Mouse (Mus musculus) hindbrain, postnatal 0 days (tissue): ENCODE data around the gene Kif14. TPM values are rescaled to one million over a fixed set of nuclear protein-coding genes. Genes with fewer than 3 reads are reported as not detected.
A peak's percentile ranks its signal among the peaks of the same experiment; 100 is the strongest.

Experiments
- ATAC-seq: fragments of 200-750 bp; cut with Nextera tagmentation; 2 replicates; pipeline ENCODE4 v1.8.0; 2017; ENCODE audit warnings: mild to moderate bottlenecking, moderate TSS enrichment, moderate library complexity
- DNase-seq: peaks from one replicate; pipeline ENCODE4 v3.0.0-alpha.2; 2015; ENCODE audit warnings: low spot score
- H3K27ac ChIP-seq: fragments of 300-500 bp; sonication (generic); 2 replicates; pipeline ENCODE4 v1.5.1; 2014; ENCODE audit warnings: mild to moderate bottlenecking
- H3K27me3 ChIP-seq: fragments of 300-500 bp; sonication (generic); 2 replicates; pipeline ENCODE4 v1.6.1; 2014; ENCODE audit warnings: low read length, mixed read lengths; ENCODE audit not compliant: insufficient read depth
- H3K36me3 ChIP-seq: fragments of 300-500 bp; sonication (generic); 2 replicates; pipeline ENCODE4 v1.6.1; 2014; ENCODE audit warnings: low read length, mixed read lengths; ENCODE audit not compliant: insufficient read depth
- H3K4me1 ChIP-seq: fragments of 300-500 bp; sonication (generic); 2 replicates; pipeline ENCODE4 v1.6.1; 2014; ENCODE audit warnings: antibody characterized with exemption, low read length, mixed read lengths; ENCODE audit not compliant: insufficient read depth
- H3K4me2 ChIP-seq: fragments of 300-500 bp; sonication (generic); 2 replicates; pipeline ENCODE4 v1.6.1; 2014; ENCODE audit warnings: low read depth, mild to moderate bottlenecking, low read length, moderate library complexity, mixed read lengths
- H3K4me3 ChIP-seq: fragments of 300-500 bp; sonication (generic); 2 replicates; pipeline ENCODE4 v1.5.1; 2014; ENCODE audit warnings: low read length
- H3K9ac ChIP-seq: fragments of 300-500 bp; sonication (generic); replicated peaks from 2 replicates; pipeline ENCODE4 v1.6.1; 2014; ENCODE audit warnings: mild to moderate bottlenecking, low read length, moderate library complexity, mixed read lengths
- H3K9me3 ChIP-seq: fragments of 300-500 bp; sonication (generic); 2 replicates; pipeline ENCODE4 v1.6.1; 2016; ENCODE audit warnings: low read length, mixed read lengths
- CTCF ChIP-seq: IDR thresholded peaks from 2 replicates; pipeline ENCODE4 v1.5.1; 2016; ENCODE audit warnings: antibody characterized with exemption, control low read depth, low read depth
- WGBS: fragments of 180-500 bp; shearing (Covaris S2); extraction: QIAGEN DNeasy Blood & Tissue Kit; methylation state at CpG from one replicate; pipeline ENCODE4 v1.1.7; 2014; 5-methylcytosine and 5-hydroxymethylcytosine counted together
- polyA plus RNA-seq: library from polyadenylated mRNA; unstranded; fragments of >200 nt; fragmentation: Nextera tagmentation; extraction: Ambion mirVana; gene quantifications from 2 replicates; pipeline ENCODE4 v1.2.1, GENCODE M21; 2015
- total RNA-seq: library from RNA; depleted of rRNA; stranded (reverse); fragments of >200 nt; gene quantifications from 2 replicates; pipeline ENCODE4 v1.2.3, GENCODE M21; 2014

The Kif14 gene
- total and polyA plus RNA-seq, 2 experiments from 2014 or later = 1.1 to 3.4 TPM

GRCm38 (mm10) chr1:136559774-136560173 lies 93.6 kb downstream of the Kif14 start:
- Histone ChIP-seq H3K4me1 (0 out of 2 replicates have a peak, but pooled peaks cover 5% of the 10 kb centered on the region), H3K9ac (no peak overlapping the region), H3K27me3 (no peaks in the 10 kb centered on the region), H3K4me3 (no peak overlapping the region), H3K4me2 (no peak overlapping the region), H3K36me3 (no peaks in the 10 kb centered on the region), H3K9me3 (no peaks in the 10 kb centered on the region), H3K27ac (no peak overlapping the region)
- 80% methylated on average over 9 of the region's 9 CpGs for WGBS
- ATAC-seq (no peak), DNase-seq (no peak)
- no peak for TF ChIP-seq CTCF

- Histone ChIP-seq H3K4me3 (no peak overlapping the region), H3K4me2 (no peak overlapping the region), H3K4me1 (no peaks in the 10 kb centered on the region), H3K9me3 (no peaks in the 10 kb centered on the region), H3K27me3 (no peaks in the 10 kb centered on the region), H3K36me3 (no peaks in the 10 kb centered on the region), H3K9ac (no peak overlapping the region), H3K27ac (no peak overlapping the region)
- no peak for ATAC-seq
- 71% methylated on average over 10 of the region's 10 CpGs for WGBS
- DNase-seq = no peak
- no peak for TF ChIP-seq CTCF
These were observed 95.7 kb downstream of the Kif14 start for GRCm38 (mm10) chr1:136561823-136562222.

GRCm38 (mm10) chr1:136563149-136563548 lies 97.0 kb downstream of the Kif14 start:
- ATAC-seq = no peak
- no peak for TF ChIP-seq CTCF

GRCm38 (mm10) chr1:136564963-136565362 lies 98.8 kb downstream of the Kif14 start:
- H3K4me3 ChIP-seq = no peak overlapping the region
- WGBS = 83% methylated on average over 4 of the region's 4 CpGs
- no peak overlapping the region for H3K27ac ChIP-seq
- no peaks in the 10 kb centered on the region for H3K9me3 ChIP-seq
- no peaks in the 10 kb centered on the region for H3K36me3 ChIP-seq
- H3K9ac ChIP-seq = no peak overlapping the region
- 0 out of 2 replicates have a peak, but pooled peaks have one; percentile 9 for TF ChIP-seq CTCF
- peaks cover 2% of the 10 kb centered on the region; the same call in 1 of the 2 replicates for H3K4me1 ChIP-seq
- no peak overlapping the region for H3K4me2 ChIP-seq
- no peak for DNase-seq
- H3K27me3 ChIP-seq = no peaks in the 10 kb centered on the region
- no peak for ATAC-seq

More at GRCm38 (mm10) chr1:136563149-136563548, 97.0 kb downstream of the Kif14 start:
- WGBS = 44% methylated on average over 11 of the region's 11 CpGs
- no peak overlapping the region for H3K4me3 ChIP-seq
- no peak overlapping the region for H3K4me2 ChIP-seq
- H3K27me3 ChIP-seq = no peaks in the 10 kb centered on the region
- DNase-seq = no peak
- H3K9ac ChIP-seq = no peak overlapping the region
- no peaks in the 10 kb centered on the region for H3K9me3 ChIP-seq
- H3K27ac ChIP-seq = no peak overlapping the region
- no peaks in the 10 kb centered on the region for H3K36me3 ChIP-seq
- no peaks in the 10 kb centered on the region for H3K4me1 ChIP-seq

- no peaks in the 10 kb centered on the region for H3K27me3 ChIP-seq
- no peak for TF ChIP-seq CTCF
- ATAC-seq (no peak), DNase-seq (no peak)
- 89% methylated on average over 5 of the region's 5 CpGs for WGBS
- no peaks in the 10 kb centered on the region for H3K36me3 ChIP-seq
- no peak overlapping the region for H3K4me2 ChIP-seq
- peaks cover 3% of the 10 kb centered on the region; the same call in 1 of the 2 replicates for H3K4me1 ChIP-seq
- no peak overlapping the region for H3K27ac ChIP-seq
- no peak overlapping the region for H3K4me3 ChIP-seq
- H3K9me3 ChIP-seq = no peaks in the 10 kb centered on the region
- H3K9ac ChIP-seq = no peak overlapping the region
These were observed 100.2 kb downstream of the Kif14 start for GRCm38 (mm10) chr1:136566386-136566785.

- 87% methylated on average over 4 of the region's 4 CpGs for WGBS
- ATAC-seq (no peak), DNase-seq (no peak)
- Histone ChIP-seq H3K4me2 (no peak overlapping the region), H3K27me3 (no peaks in the 10 kb centered on the region), H3K4me1 (peaks cover 3% of the 10 kb centered on the region; the same call in 1 of the 2 replicates), H3K4me3 (no peak overlapping the region), H3K9me3 (no peaks in the 10 kb centered on the region), H3K36me3 (no peaks in the 10 kb centered on the region), H3K27ac (no peak overlapping the region), H3K9ac (no peak overlapping the region)
- TF ChIP-seq CTCF = no peak
These were observed 101.5 kb downstream of the Kif14 start for GRCm38 (mm10) chr1:136567641-136568040.

- WGBS = 93% methylated on average over 11 of the region's 11 CpGs
- H3K4me3 ChIP-seq = no peak overlapping the region
- ATAC-seq = no peak
- TF ChIP-seq CTCF = no peak
- DNase-seq = no peak
- no peak overlapping the region for H3K27ac ChIP-seq
- H3K36me3 ChIP-seq = no peaks in the 10 kb centered on the region
- peaks cover 3% of the 10 kb centered on the region; the same call in 1 of the 2 replicates for H3K4me1 ChIP-seq
- no peaks in the 10 kb centered on the region for H3K27me3 ChIP-seq
- no peaks in the 10 kb centered on the region for H3K9me3 ChIP-seq
- H3K9ac ChIP-seq = no peak overlapping the region
- H3K4me2 ChIP-seq = no peak overlapping the region
These were observed 102.6 kb downstream of the Kif14 start for GRCm38 (mm10) chr1:136568738-136569194.
